Mouse (Mus musculus) thymus, adult 2 months (tissue): ENCODE data around the gene Tmem145.

Experiments used
- CTCF ChIP-seq: fragments of 200-500 bp; IDR thresholded peaks from 2 replicates; pipeline ENCODE4 v1.5.1; 2012; ENCODE audit warnings: mild to moderate bottlenecking, control low read depth, low read length, moderate library complexity, borderline replicate concordance; ENCODE audit not compliant: control insufficient read depth, poor library complexity, insufficient read depth; ENCODE audit errors: extremely low read depth
- POLR2A ChIP-seq: fragments of 200-500 bp; IDR thresholded peaks from 2 replicates; pipeline ENCODE4 v1.6.1; 2012; ENCODE audit warnings: mild to moderate bottlenecking, low read length, control low read depth, moderate library complexity; ENCODE audit not compliant: control insufficient read depth, poor library complexity, insufficient read depth; ENCODE audit errors: extremely low read depth

- no peak for TF ChIP-seq POLR2A
- no peak for TF ChIP-seq CTCF
These were observed 8.8 kb downstream of the Tmem145 start for GRCm38 (mm10) chr7:25314606-25315305.
